29 mouse cellular contexts compared by ENCODE assay signal in genomic region chr9:54329201-54329600, GRCm38 (mm10). TPM values are rescaled to one million over a fixed set of nuclear protein-coding genes. Genes with fewer than 3 reads are reported as not detected.
"Had no signal": no experiment of that assay in that cellular context is flagged by ENCODE, and none has a peak within 500 bp of the region (broad histone marks: within the 10 kb centered on the region; RNA-seq: fewer than 3 reads in every experiment).

No protein-coding gene starts in this region.

- DNase-seq: cerebellum, adult 2 months; cerebellum, adult 8-10 months; cerebellum, adult 9-10 months; cerebellum, adult 9-11 months; cerebellum, postnatal 10 days; cerebellum, postnatal 14 days; cerebellum, postnatal 25 days; cerebellum, postnatal 36 days; embryo, embryonic 11 days; forebrain, postnatal 0 days; gastrocnemius, adult 2 months; gastrocnemius, postnatal 10 days; gastrocnemius, postnatal 14 days; gastrocnemius, postnatal 25 days; gastrocnemius, postnatal 36 days; heart, adult 18-20 months had no signal

- H3K4me1 ChIP-seq: embryonic facial prominence, embryonic 10.5 days; embryonic facial prominence, embryonic 12.5 days; embryonic facial prominence, embryonic 13.5 days; embryonic facial prominence, embryonic 15.5 days; forebrain, embryonic 15.5 days had no signal

- H3K9ac ChIP-seq: embryonic facial prominence, embryonic 12.5 days; embryonic facial prominence, embryonic 13.5 days; embryonic facial prominence, embryonic 15.5 days; forebrain, embryonic 12.5 days; forebrain, embryonic 13.5 days; forebrain, embryonic 15.5 days; forebrain, postnatal 0 days had no signal

- H3K9me3 ChIP-seq: embryonic facial prominence, embryonic 10.5 days; embryonic facial prominence, embryonic 12.5 days; embryonic facial prominence, embryonic 13.5 days; embryonic facial prominence, embryonic 15.5 days; forebrain, embryonic 10.5 days; forebrain, embryonic 12.5 days; forebrain, embryonic 13.5 days; forebrain, embryonic 15.5 days had no signal

- H3K27me3 ChIP-seq: embryonic facial prominence, embryonic 12.5 days; embryonic facial prominence, embryonic 13.5 days; embryonic facial prominence, embryonic 15.5 days; forebrain, embryonic 13.5 days; forebrain, embryonic 15.5 days had no signal

- H3K36me3 ChIP-seq: embryonic facial prominence, embryonic 10.5 days; embryonic facial prominence, embryonic 12.5 days; embryonic facial prominence, embryonic 13.5 days; embryonic facial prominence, embryonic 15.5 days; forebrain, embryonic 10.5 days; forebrain, embryonic 12.5 days; forebrain, embryonic 15.5 days had no signal

- H3K4me3 ChIP-seq: embryonic facial prominence, embryonic 10.5 days; embryonic facial prominence, embryonic 12.5 days; embryonic facial prominence, embryonic 13.5 days; embryonic facial prominence, embryonic 15.5 days; erythroblast, embryonic 14.5 days; forebrain, embryonic 10.5 days; forebrain, embryonic 12.5 days; forebrain, embryonic 13.5 days; forebrain, embryonic 15.5 days; gastrocnemius, adult 2 months had no signal

- ATAC-seq: forebrain, embryonic 13.5 days; forebrain, embryonic 14.5 days; forebrain, embryonic 15.5 days; forebrain, postnatal 0 days had no signal

- H3K4me2 ChIP-seq: embryonic facial prominence, embryonic 12.5 days; embryonic facial prominence, embryonic 13.5 days; embryonic facial prominence, embryonic 15.5 days; forebrain, embryonic 12.5 days; forebrain, embryonic 13.5 days; forebrain, embryonic 15.5 days; heart, embryonic 11.5 days had no signal

- H3K27ac ChIP-seq: embryonic facial prominence, embryonic 10.5 days; embryonic facial prominence, embryonic 12.5 days; embryonic facial prominence, embryonic 13.5 days; embryonic facial prominence, embryonic 15.5 days; forebrain, embryonic 10.5 days; forebrain, embryonic 12.5 days; forebrain, embryonic 13.5 days; forebrain, embryonic 15.5 days; gastrocnemius, adult 2 months had no signal

RNA-seq across cellular contexts. Expression of gene Gldn, which starts 42.9 kb away (rescaled TPM):
- total RNA-seq: common myeloid progenitor, adult 5-6 weeks; granulocyte monocyte progenitor cell, adult 5-6 weeks had no signal
- polyA plus RNA-seq: erythroblast, embryonic 14.5 days; heart, embryonic 11.5 days had no signal
